Mouse (Mus musculus) small intestine, adult 2 months (tissue): ENCODE results near the gene Zfhx3. TPM values are rescaled to one million over a fixed set of nuclear protein-coding genes. Genes with fewer than 3 reads are reported as not detected.

ENCODE experiments used
- H3K27ac ChIP-seq: fragments of 200-500 bp; 2 replicates; pipeline ENCODE4 v1.5.1; 2012; ENCODE audit warnings: low read depth, low read length, control low read depth, inconsistent platforms; ENCODE audit not compliant: insufficient read depth
- H3K27me3 ChIP-seq: fragments of 200-500 bp; 2 replicates; pipeline ENCODE4 v1.6.1; 2012; ENCODE audit warnings: mild to moderate bottlenecking, moderate library complexity, low read length, inconsistent platforms; ENCODE audit not compliant: control insufficient read depth, insufficient read depth
- H3K36me3 ChIP-seq: fragments of 200-500 bp; 2 replicates; pipeline ENCODE4 v1.6.1; 2012; ENCODE audit warnings: mild to moderate bottlenecking, low read length, control low read depth, inconsistent platforms; ENCODE audit not compliant: control insufficient read depth, insufficient read depth
- H3K4me1 ChIP-seq: fragments of 200-500 bp; 2 replicates; pipeline ENCODE4 v1.6.1; 2012; ENCODE audit warnings: low read length, inconsistent platforms, mixed read lengths; ENCODE audit not compliant: control insufficient read depth, insufficient read depth, insufficient read length
- H3K4me3 ChIP-seq: fragments of 200-500 bp; 2 replicates; pipeline ENCODE4 v1.5.1; 2012; ENCODE audit warnings: low read depth, mild to moderate bottlenecking, control low read depth, inconsistent platforms, low read length, moderate library complexity
- CTCF ChIP-seq: fragments of 200-500 bp; IDR thresholded peaks from 2 replicates; pipeline ENCODE4 v1.5.1; 2012; ENCODE audit warnings: low read depth, mild to moderate bottlenecking, control low read depth, inconsistent platforms, low read length, moderate library complexity, mixed read lengths; ENCODE audit not compliant: insufficient replicate concordance, insufficient read length; ENCODE audit errors: extremely low read depth
- POLR2A ChIP-seq: fragments of 200-500 bp; IDR thresholded peaks from 2 replicates; pipeline ENCODE4 v1.6.1; 2012; ENCODE audit warnings: low read depth, mild to moderate bottlenecking, control low read depth, inconsistent platforms, low read length, moderate library complexity
- WGBS: fragments of 180-500 bp; shearing (Covaris S2); methylation state at CpG from one replicate; pipeline ENCODE4 v1.1.7; 2018; 5-methylcytosine and 5-hydroxymethylcytosine counted together
- polyA plus RNA-seq: library from polyadenylated mRNA; depleted of rRNA; stranded (reverse); fragments of >200 nt; gene quantifications from 2 replicates; pipeline ENCODE4 v1.2.3, GENCODE M21; 2012

The Zfhx3 gene
- polyA plus RNA-seq, 1 experiment = 2.0 TPM

DNA sequence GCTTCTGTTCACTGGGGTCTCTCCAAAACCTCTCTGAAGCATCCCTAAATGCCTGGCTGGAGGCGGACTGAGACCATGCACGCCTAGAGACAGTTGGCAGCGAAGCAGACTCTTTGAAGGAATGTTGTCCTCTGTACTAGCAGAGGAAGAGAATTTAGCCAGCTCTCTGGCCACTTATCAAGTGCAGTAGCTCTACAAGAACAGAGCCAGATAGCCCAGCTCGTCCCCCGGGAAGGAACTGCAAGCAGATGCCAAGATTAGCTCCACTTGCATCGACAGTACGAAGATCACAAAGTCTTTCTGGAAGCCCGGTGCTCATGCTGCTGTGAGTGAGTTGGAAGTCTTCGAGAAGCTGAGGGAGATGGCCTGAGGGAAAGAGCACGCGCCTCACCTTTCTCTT lies 983.7 kb downstream of the Zfhx3 start:
- Histone ChIP-seq H3K4me3 (no peak overlapping the region), H3K27ac (no peak overlapping the region), H3K36me3 (no peaks in the 10 kb centered on the region), H3K4me1 (no peaks in the 10 kb centered on the region; the same call in 1 of the 2 replicates), H3K27me3 (no peaks in the 10 kb centered on the region)
- TF ChIP-seq POLR2A (no peak), CTCF (no peak)
- WGBS = 78% methylated on average over 11 of the region's 11 CpGs

DNA sequence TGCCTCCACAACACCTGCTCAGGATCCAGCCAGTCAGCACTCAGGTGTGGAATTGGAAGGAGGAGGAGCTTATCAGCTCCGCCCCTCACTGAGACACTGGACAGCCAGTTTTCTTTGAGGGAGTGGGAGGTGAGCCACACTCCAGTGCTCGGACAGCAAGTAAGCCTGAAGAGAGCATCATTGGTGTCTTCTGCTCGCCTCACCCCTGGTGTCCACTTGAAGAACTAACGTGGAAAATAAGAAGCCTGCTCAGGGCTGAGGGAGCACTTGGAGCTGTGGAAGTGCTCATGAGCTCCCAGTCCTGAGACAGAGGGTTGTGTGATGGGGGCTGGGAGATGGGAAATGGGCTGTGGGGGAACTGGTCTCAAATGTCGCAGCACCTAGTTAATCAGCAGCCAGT lies 988.2 kb downstream of the Zfhx3 start:
- peaks cover 9% of the 10 kb centered on the region for H3K36me3 ChIP-seq
- WGBS = 68% methylated on average over 5 of the region's 5 CpGs

DNA sequence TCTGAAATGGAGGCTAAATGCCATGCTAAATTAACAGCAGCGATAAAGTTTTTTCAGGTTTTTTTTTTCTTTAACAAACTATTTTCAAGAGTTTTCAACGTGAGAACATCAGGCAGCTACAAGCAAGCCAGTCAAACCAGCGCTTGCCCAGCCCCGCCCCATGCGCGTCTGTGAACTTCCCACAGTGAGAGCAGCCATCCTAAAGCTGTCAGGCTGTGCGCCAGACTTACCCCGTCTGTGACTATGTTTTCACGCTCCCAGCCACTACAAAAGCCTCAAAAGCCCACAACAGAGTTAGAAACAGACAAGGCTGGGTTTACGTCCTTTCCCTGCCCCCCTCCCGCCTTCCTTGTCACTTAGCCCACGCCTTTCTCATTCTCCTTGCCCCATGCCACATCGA lies 989.4 kb downstream of the Zfhx3 start:
- Histone ChIP-seq H3K27me3 (no peaks in the 10 kb centered on the region), H3K27ac (no peak overlapping the region), H3K36me3 (peaks cover 12% of the 10 kb centered on the region), H3K4me3 (no peak overlapping the region), H3K4me1 (no peaks in the 10 kb centered on the region; the same call in 1 of the 2 replicates)
- TF ChIP-seq POLR2A (no peak), CTCF (no peak)
- WGBS = 76% methylated on average over 13 of the region's 13 CpGs

More for the DNA sequence above, 988.2 kb downstream of the Zfhx3 start:
- no peaks in the 10 kb centered on the region for H3K27me3 ChIP-seq
- no peak overlapping the region for H3K27ac ChIP-seq
- TF ChIP-seq CTCF (no peak), POLR2A (no peak)
- no peaks in the 10 kb centered on the region; the same call in 1 of the 2 replicates for H3K4me1 ChIP-seq
- H3K4me3 ChIP-seq = no peak overlapping the region

DNA sequence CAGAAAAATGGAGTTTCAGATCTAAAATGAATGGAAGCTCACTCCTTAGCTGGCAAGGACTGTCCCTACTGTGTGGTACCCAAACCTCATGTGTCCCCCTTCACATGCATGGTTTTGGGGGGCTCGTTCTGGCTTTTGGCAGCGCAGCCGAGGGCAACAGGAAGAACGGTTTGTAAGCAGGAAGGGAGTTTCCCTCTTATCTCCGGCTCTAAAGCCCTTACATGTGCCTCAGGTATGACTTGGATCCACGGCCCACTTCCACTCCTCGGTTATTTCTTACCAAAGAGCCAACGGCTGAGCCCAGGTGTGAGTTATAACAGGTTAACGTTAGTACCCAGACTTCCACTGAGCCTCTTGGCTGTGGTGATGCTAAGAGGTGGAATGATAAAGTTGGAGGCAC lies 990.3 kb downstream of the Zfhx3 start:
- Histone ChIP-seq H3K27ac (no peak overlapping the region), H3K4me1 (no peaks in the 10 kb centered on the region; the same call in 1 of the 2 replicates), H3K27me3 (no peaks in the 10 kb centered on the region), H3K36me3 (peaks cover 12% of the 10 kb centered on the region), H3K4me3 (no peak overlapping the region)
- TF ChIP-seq CTCF (no peak), POLR2A (no peak)
- WGBS = 83% methylated on average over 9 of the region's 9 CpGs

DNA sequence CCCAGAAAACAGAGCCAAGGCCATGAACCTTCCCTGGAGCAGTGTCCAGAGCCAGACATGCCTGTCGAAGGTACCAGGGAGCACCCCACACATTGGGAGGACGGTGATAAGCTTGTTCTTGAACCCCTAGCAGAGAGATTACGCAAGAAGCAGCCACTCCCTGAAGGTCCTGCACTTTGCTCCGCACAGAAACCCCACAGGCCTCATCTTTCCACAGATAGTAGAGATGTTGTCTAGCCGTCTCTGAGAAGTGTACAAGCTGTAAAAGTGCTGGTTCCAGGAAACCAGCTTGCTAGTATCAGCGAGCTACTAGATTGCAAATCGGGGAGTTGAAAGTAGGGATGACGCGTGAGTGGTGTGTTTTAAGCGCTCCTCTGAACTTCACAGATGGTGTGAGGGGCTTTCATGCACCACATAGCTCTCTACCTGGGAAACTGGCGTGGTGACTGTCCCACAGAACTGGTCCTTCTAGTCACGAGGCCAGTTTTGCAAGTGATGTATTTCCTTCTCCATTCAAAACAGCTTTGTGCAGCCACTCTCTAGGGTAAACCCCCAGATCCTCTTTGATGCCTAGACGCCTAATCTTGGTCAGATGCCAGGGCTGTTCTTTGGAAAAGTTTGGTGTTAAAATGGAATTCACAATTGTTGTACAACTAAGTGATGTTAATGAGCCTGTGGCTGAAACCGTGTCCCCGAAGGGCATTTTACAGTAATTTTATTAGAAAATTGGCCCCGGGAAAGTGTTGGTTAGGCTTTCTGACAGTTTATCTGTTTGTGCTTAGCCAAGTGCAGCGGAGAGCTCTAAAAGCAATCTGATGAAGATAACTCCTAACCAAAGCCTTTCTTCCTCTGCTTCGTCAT lies 993.6 kb downstream of the Zfhx3 start:
- H3K27ac ChIP-seq = no peak overlapping the region
- H3K27me3 ChIP-seq = no peaks in the 10 kb centered on the region
- TF ChIP-seq CTCF (no peak), POLR2A (no peak)
- no peak overlapping the region for H3K4me3 ChIP-seq
- WGBS = 72% methylated on average over 18 of the region's 18 CpGs
- no peaks in the 10 kb centered on the region for H3K4me1 ChIP-seq
- peaks cover 17% of the 10 kb centered on the region for H3K36me3 ChIP-seq

DNA sequence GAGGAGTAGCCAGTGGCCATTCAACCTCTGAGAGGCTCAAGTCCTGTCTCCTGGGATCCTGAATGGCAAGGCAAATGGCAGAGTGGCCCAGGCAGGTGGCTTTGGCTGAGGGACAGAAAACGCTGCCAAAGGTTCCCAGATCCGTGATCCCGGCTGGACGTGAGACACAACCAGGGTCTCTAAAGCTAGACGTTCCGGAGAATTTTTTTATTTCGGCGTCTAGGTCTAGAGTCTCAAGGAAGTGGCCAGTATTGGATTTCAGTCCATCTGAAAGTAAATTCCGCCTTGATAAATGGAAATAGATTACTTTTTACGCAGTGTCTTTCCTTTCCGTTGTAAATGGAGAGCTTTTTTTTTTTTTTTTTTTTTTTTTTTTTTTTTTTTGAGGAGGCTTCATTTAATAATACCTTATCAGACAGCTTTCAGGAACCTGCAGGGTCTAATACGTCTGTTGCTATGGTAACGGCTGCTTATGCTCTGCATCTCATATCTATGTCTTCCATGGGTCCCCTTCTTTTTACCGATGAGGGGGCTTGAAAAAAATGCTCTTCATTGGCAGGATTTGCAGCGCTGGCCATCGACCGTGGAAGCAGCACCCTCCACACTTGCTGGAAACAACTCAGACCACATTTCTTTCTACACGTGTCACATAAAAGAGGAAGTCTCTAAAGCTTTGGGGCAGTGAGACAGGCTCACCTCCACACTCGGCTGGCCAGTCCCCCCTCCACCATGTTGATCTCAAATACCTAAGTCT lies 994.4 kb downstream of the Zfhx3 start:
- 86% methylated on average over 19 of the region's 19 CpGs for WGBS
- Histone ChIP-seq H3K4me3 (no peak overlapping the region), H3K27me3 (no peaks in the 10 kb centered on the region), H3K4me1 (no peaks in the 10 kb centered on the region), H3K36me3 (peaks cover 17% of the 10 kb centered on the region), H3K27ac (no peak overlapping the region)
- no peak for TF ChIP-seq POLR2A

DNA sequence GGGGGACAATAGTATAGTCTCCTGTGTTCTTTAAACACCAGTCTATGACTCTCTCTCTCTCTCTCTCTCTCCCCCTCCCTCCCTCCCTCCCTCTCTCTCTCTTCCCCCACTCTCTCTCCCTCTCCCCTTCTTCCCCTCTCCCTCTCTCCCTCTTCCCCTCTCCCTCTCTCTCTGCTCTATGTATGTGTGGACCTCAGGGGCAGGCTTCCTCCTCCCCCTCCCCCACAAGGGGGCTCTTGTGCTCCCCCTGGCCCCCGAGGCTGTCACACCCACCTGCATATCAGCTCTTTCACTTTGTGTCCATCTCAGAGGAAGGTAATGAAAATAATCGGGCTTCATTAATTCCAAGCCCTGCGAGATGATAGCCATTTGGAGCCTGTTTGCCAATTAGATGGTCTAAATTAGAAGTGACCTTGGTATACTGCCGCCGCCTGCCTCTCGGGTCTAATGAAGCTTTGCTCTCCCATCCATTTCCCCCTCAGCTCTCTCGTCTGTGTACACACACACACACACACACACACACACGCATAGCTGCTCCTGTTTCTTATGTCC lies 995.5 kb downstream of the Zfhx3 start:
- WGBS = 89% methylated on average over 8 of the region's 8 CpGs
- no peak overlapping the region for H3K4me3 ChIP-seq
- H3K27ac ChIP-seq = no peak overlapping the region
- no peaks in the 10 kb centered on the region for H3K4me1 ChIP-seq
- peaks cover 19% of the 10 kb centered on the region for H3K36me3 ChIP-seq
- TF ChIP-seq POLR2A = no peak
- TF ChIP-seq CTCF = no peak
- no peaks in the 10 kb centered on the region for H3K27me3 ChIP-seq
